Mouse (Mus musculus) heart, embryonic 13.5 days (tissue): Measurements from ENCODE around the gene Pomp. TPM values are rescaled to one million over a fixed set of nuclear protein-coding genes. Genes with fewer than 3 reads are reported as not detected.

ENCODE experiments used
- ATAC-seq: fragments of 200-750 bp; cut with Nextera tagmentation; 2 replicates; pipeline ENCODE4 v1.8.0; 2017; ENCODE audit warnings: moderate TSS enrichment; ENCODE audit not compliant: insufficient number of reproducible peaks, low FRiP score, low TSS enrichment; ENCODE audit errors: extremely low read depth
- H3K27ac ChIP-seq: fragments of 300-500 bp; sonication (generic); replicated peaks from 2 replicates; pipeline ENCODE4 v1.5.1; 2015; ENCODE audit warnings: moderate library complexity, mild to moderate bottlenecking, inconsistent platforms
- H3K27me3 ChIP-seq: fragments of 300-500 bp; sonication (generic); replicated peaks from 2 replicates; pipeline ENCODE4 v1.6.1; 2015; ENCODE audit warnings: mild to moderate bottlenecking, inconsistent platforms
- H3K36me3 ChIP-seq: fragments of 300-500 bp; sonication (generic); 2 replicates; pipeline ENCODE4 v1.6.1; 2015; ENCODE audit warnings: mild to moderate bottlenecking, inconsistent platforms
- H3K4me1 ChIP-seq: fragments of 300-500 bp; sonication (generic); 2 replicates; pipeline ENCODE4 v1.6.1; 2015; ENCODE audit warnings: inconsistent platforms
- H3K4me2 ChIP-seq: fragments of 300-500 bp; sonication (generic); 2 replicates; pipeline ENCODE4 v1.6.1; 2015; ENCODE audit warnings: inconsistent platforms, mild to moderate bottlenecking, moderate library complexity
- H3K4me3 ChIP-seq: fragments of 300-500 bp; sonication (generic); 2 replicates; pipeline ENCODE4 v1.5.1; 2015; ENCODE audit warnings: moderate library complexity, mild to moderate bottlenecking, inconsistent platforms
- H3K9ac ChIP-seq: fragments of 300-500 bp; sonication (generic); 2 replicates; pipeline ENCODE4 v1.6.1; 2015; ENCODE audit warnings: inconsistent platforms, mild to moderate bottlenecking, moderate library complexity
- H3K9me3 ChIP-seq: fragments of 300-500 bp; sonication (generic); 2 replicates; pipeline ENCODE4 v1.6.1; 2016; ENCODE audit warnings: inconsistent platforms
- WGBS: fragments of 180-500 bp; shearing (Covaris S2); methylation state at CpG from one replicate; pipeline ENCODE4 v1.1.7; 2015; ENCODE audit warnings: mixed read lengths; 5-methylcytosine and 5-hydroxymethylcytosine counted together
- polyA plus RNA-seq: library from polyadenylated mRNA; unstranded; fragments of >200 nt; fragmentation: Nextera tagmentation; extraction: Ambion mirVana; gene quantifications from 2 replicates; pipeline ENCODE4 v1.2.1, GENCODE M21; 2015

Gene Pomp
- polyA plus RNA-seq, 1 experiment from 2014 or later = 303 TPM

DNA sequence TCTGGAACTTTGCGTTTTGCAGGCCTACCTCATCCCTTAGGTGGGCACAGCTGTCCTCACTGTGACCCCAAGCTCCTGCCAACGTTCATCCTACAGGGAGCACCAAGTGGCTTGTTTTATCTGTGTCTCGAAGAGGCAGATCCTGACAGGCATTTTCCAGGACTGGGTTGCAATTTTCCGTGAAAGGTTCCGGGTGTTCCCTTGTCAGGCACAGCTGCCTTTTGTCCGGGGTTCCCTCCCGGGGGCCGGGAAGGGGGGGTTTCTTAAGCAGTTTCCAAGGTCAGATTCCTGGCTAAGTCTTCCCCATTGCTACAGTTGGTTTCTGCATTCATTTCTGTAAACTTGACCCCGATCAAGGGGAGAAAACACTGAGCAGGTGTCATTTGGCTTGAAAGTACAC, 34.2 kb upstream of the Pomp start:
- Histone ChIP-seq H3K4me1 (peaks cover 20% of the 10 kb centered on the region), H3K9me3 (no peaks in the 10 kb centered on the region), H3K36me3 (no peaks in the 10 kb centered on the region), H3K4me2 (peak overlapping the region; percentile 68), H3K27ac (0 out of 2 replicates have a peak overlapping the region, but pooled peaks have one; percentile 24), H3K9ac (peak overlapping the region; percentile 62), H3K4me3 (peak overlapping the region; percentile 40), H3K27me3 (no peaks in the 10 kb centered on the region)
- WGBS = 24% methylated on average over 9 of the region's 9 CpGs
- ATAC-seq = no peak

DNA sequence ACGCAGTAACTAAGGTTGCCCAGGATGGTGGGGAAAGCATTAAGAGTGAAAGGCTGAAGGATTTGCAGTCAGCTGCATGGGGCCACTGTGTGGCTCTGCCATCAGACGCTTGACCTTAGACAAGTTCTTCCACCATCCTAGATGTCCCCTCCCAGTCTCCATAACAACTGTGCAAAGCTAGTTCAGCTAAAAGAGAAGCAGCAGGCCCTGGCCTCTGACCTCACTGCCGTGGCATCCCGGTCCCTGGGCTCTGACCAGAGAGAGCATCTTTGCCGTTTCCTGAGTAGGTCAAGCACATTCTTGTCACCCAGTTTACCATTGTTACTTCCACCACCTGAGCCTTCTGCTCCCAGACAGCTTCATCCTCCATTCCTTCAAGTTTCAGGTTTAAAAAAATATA, 33.7 kb upstream of the Pomp start:
- ATAC-seq = no peak
- H3K36me3 ChIP-seq = no peaks in the 10 kb centered on the region
- H3K4me1 ChIP-seq = peaks cover 20% of the 10 kb centered on the region
- peak overlapping the region; percentile 68 for H3K4me2 ChIP-seq
- H3K9me3 ChIP-seq = no peaks in the 10 kb centered on the region
- H3K4me3 ChIP-seq = no peak overlapping the region
- 30% methylated on average over 5 of the region's 5 CpGs for WGBS
- no peaks in the 10 kb centered on the region for H3K27me3 ChIP-seq
- no peak overlapping the region for H3K9ac ChIP-seq
- no peak overlapping the region for H3K27ac ChIP-seq

DNA sequence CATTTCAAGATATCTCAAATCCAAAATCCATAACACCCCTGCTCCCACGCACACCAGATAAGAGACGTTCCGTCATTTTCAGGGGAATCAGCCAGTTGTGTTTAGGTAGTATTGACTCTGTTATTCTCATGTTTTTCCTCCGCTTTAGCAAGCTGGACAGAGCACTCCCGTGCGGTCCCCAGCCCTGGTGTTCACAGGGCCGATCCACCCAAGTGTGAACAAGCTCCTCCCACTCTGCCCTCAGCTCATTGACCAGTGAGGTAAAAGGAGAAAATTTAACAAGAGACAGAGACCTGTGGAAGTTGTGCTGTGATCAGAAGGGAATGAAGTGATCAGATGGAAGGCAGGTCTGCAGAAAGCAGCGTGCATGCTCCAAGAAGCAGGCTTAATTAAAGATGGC, 31.4 kb upstream of the Pomp start:
- Histone ChIP-seq H3K4me2 (no peak overlapping the region), H3K27me3 (no peaks in the 10 kb centered on the region), H3K4me1 (peaks cover 24% of the 10 kb centered on the region), H3K9ac (no peak overlapping the region), H3K27ac (no peak overlapping the region), H3K36me3 (no peaks in the 10 kb centered on the region), H3K4me3 (no peak overlapping the region), H3K9me3 (no peaks in the 10 kb centered on the region)
- WGBS = 80% methylated on average over 8 of the region's 8 CpGs
- ATAC-seq = no peak

DNA sequence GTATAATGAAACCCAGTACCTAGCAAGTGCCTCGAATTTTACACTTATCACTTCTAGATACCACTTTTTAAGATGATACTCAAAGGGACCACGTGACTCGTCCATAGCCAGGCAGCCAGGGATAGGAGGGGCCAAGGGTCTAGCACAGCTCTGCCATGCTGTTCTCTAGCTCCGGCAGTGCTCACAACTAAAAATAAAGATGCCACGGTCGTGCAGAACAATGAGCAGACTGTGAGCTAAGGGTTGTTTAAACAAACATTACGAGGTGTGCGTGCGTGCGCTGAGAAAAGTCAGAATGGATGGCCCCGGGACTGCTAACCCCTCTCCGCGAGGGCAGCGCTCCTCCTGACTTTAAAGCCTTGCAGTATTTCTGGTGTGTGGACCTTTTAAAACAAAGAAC, 27.4 kb upstream of the Pomp start:
- Histone ChIP-seq H3K27me3 (no peaks in the 10 kb centered on the region), H3K9ac (no peak overlapping the region), H3K36me3 (no peaks in the 10 kb centered on the region), H3K4me2 (peak overlapping the region; percentile 49), H3K4me1 (peaks cover 12% of the 10 kb centered on the region), H3K9me3 (no peaks in the 10 kb centered on the region), H3K4me3 (no peak overlapping the region), H3K27ac (no peak overlapping the region)
- 28% methylated on average over 14 of the region's 14 CpGs for WGBS
- no peak for ATAC-seq

DNA sequence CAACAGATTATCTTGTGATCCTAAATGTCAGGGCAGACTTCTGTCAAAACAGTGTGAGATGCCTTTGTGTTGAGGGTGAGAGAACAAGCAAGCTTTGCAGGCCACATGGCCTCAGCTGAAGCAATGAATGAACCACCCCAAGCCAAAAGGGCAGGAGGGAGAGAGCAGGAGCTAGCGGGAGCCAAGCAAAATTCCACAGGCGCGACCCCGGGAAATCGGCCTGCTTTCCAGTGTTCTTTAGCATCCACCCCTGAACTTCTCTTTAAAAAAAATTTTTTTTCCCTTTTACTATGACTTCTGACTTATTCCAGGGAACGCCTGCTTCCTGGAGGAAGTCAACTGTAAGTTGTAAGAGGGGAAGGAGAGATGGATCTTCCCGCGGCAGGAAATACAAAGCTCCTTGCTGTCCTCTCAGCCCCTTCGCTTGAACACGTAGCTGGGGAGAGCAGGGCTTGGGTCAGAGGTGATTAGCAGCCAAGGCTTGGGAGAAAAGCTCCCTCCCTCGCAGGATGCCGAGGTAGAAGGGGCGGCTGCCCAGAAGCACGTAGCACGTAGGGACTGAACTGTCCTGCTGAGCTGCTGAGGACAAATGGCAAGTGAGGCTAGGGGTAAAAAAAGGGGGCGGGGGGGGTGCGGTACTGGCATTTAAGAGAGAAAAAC, 25.3 kb upstream of the Pomp start:
- H3K4me3 ChIP-seq = no peak overlapping the region
- H3K9me3 ChIP-seq = no peaks in the 10 kb centered on the region
- H3K9ac ChIP-seq = peak overlapping the region; percentile 61; the same call in 1 of the 2 replicates
- no peak overlapping the region; the same call in 1 of the 2 replicates for H3K27ac ChIP-seq
- no peak for ATAC-seq
- 8% methylated on average over 17 of the region's 17 CpGs for WGBS
- no peaks in the 10 kb centered on the region for H3K27me3 ChIP-seq
- H3K4me2 ChIP-seq = peak overlapping the region; percentile 46
- peaks cover 12% of the 10 kb centered on the region for H3K4me1 ChIP-seq
- H3K36me3 ChIP-seq = no peaks in the 10 kb centered on the region

DNA sequence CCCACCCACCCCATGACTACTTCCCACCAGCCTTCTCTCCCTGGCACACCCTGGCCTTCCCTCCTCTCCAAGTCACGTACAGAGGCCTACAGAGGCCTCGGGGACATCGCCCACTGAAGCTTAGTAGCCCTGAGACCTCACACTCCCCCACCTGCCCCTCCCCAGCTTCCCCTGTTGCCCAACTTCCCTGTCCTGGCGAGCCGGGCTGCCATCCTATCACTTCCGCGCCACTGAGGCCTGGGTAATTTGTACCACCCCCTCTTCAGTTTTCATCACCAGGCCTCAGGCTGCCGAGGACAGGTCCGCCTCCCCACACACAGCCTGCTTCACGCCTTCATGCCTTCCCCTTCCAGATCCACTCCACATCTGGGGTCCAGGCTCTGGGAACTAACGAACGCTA, 20.8 kb upstream of the Pomp start:
- WGBS = 61% methylated on average over 12 of the region's 12 CpGs
- Histone ChIP-seq H3K27me3 (no peaks in the 10 kb centered on the region), H3K4me3 (no peak overlapping the region), H3K4me1 (peaks cover 8% of the 10 kb centered on the region), H3K4me2 (no peak overlapping the region), H3K9ac (no peak overlapping the region), H3K27ac (no peak overlapping the region), H3K9me3 (no peaks in the 10 kb centered on the region), H3K36me3 (no peaks in the 10 kb centered on the region)
- no peak for ATAC-seq

DNA sequence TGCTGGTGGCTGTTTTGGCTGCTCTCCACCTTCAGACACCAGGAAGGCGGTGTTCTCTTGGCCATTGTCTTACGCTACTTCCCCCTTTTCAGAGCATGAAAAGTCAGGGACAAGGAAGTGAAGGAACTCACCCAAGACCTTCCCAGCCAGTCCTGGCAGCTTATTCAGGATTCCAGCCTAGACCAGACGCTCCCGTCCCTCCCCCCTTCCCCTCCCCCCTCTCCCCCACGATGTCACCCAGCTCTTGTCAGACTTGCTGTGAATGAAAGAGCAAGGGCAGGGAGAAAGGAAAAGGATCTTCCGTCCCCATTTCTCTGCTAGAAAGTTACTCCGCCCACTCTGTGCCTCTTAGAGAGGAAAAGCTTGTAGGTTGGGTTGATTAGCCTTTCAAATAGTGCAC, 16.9 kb upstream of the Pomp start:
- H3K36me3 ChIP-seq = no peaks in the 10 kb centered on the region
- no peak overlapping the region for H3K4me3 ChIP-seq
- H3K4me1 ChIP-seq = peaks cover 13% of the 10 kb centered on the region; the same call in 1 of the 2 replicates
- H3K27ac ChIP-seq = no peak overlapping the region
- no peaks in the 10 kb centered on the region for H3K27me3 ChIP-seq
- no peak overlapping the region for H3K9ac ChIP-seq
- no peak overlapping the region for H3K4me2 ChIP-seq
- 61% methylated on average over 6 of the region's 7 CpGs for WGBS
- no peaks in the 10 kb centered on the region for H3K9me3 ChIP-seq
- no peak for ATAC-seq

DNA sequence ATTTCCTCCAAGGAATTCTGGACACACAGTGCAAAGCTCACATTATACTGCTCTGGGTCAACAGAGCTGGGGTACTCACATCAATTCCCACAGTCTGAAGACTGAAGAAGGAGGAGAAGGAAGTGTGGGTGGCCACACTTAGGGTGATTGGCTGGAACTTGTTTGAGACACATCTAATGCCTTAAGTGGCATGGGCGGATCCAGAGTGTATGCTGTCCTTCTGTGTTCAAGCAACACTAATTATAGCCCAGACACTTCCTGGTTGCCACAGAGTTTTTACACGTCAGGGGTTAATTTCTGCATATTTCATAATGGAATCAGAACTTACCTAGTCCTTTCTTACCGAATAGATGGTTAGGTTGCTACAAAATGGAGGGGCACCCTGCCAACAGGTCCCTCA, 14.9 kb upstream of the Pomp start:
- WGBS = 49% methylated on average over 3 of the region's 3 CpGs
- Histone ChIP-seq H3K36me3 (no peaks in the 10 kb centered on the region), H3K27ac (no peak overlapping the region), H3K9ac (no peak overlapping the region), H3K9me3 (no peaks in the 10 kb centered on the region), H3K4me1 (peaks cover 23% of the 10 kb centered on the region), H3K4me2 (no peak overlapping the region), H3K4me3 (no peak overlapping the region), H3K27me3 (no peaks in the 10 kb centered on the region)
- no peak for ATAC-seq

DNA sequence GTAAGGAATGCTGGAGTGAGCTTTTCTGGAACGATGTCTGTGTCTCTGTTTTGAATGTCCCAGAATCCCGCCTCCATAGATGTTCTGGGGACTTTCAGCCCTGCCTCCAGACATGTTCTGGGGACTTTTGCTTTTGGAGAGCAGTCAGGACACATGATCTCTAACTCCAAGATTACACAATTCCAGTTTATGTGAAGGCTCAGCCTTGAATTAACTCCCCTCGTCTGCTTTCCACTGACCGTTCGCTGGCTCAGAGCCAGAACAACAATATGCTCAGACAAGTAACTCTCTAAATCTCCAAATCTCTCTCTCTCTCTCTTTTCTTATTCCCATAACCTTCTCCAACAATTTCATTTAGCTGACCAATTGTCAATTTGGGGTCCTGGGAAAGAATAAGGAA, 12.9 kb upstream of the Pomp start:
- no peak overlapping the region for H3K9ac ChIP-seq
- no peak overlapping the region for H3K4me3 ChIP-seq
- 55% methylated on average over 5 of the region's 5 CpGs for WGBS
- H3K4me2 ChIP-seq = no peak overlapping the region
- ATAC-seq = no peak
- H3K27me3 ChIP-seq = no peaks in the 10 kb centered on the region
- H3K27ac ChIP-seq = no peak overlapping the region
- peaks cover 34% of the 10 kb centered on the region for H3K4me1 ChIP-seq
- H3K9me3 ChIP-seq = no peaks in the 10 kb centered on the region
- H3K36me3 ChIP-seq = no peaks in the 10 kb centered on the region

DNA sequence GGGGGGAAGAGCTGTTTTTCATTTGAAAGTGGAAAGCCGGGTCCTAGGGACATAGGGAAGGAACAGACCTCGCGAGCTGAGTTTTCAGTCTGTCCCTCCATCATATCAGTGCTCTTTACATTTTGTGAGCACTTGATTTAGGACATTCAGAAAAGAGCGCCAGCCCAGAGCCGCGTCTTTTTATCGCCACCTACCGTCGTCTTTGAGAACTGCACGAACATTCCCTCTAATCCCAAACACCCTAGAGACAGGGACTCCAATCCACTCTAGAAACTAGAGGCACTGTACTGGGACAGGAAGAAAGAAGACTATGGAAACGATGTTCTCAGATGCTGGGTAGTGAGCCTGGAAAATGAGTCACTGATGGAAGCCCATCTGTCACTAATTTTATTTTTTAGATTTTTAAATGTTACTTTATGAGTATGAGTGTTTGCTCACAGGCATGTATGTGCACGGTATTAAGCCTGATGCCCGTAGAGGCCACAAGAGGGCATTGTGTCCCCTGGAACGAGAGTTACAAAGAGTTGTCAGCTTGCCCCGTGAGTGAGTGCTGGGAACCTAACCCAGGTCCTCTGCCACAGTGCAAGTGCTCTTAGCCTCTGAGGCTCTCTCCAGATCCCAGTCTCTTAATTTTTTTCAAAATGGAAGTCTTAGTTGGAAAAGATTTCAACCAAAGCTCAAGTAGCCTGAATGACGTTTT, 11.9 kb upstream of the Pomp start:
- H3K4me2 ChIP-seq = peak overlapping the region; percentile 46; the same call in 1 of the 2 replicates
- 22% methylated on average over 16 of the region's 16 CpGs for WGBS
- no peaks in the 10 kb centered on the region for H3K27me3 ChIP-seq
- H3K4me3 ChIP-seq = no peak overlapping the region
- ATAC-seq = no peak
- peaks cover 34% of the 10 kb centered on the region for H3K4me1 ChIP-seq
- no peak overlapping the region for H3K27ac ChIP-seq
- H3K9me3 ChIP-seq = no peaks in the 10 kb centered on the region
- no peaks in the 10 kb centered on the region for H3K36me3 ChIP-seq
- H3K9ac ChIP-seq = no peak overlapping the region

DNA sequence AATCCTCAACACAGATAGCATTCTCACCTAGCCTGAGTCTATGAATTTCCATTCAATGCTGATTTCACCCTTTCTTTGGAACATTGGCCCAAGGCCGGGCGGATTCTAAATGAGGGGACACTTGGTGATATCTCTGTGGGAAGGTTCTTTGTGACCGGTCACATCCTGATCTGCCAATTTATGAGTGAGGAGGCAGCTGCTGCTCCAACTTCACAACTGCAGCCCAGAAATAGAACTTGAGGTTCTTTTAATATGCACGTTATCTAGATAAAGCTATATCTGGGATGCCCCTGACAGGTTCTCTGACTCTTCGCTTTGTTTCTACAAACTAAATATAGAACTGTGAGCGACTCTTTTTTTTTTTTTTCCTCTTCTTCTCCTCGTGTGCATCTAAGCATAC, 10.1 kb upstream of the Pomp start:
- Histone ChIP-seq H3K27me3 (no peaks in the 10 kb centered on the region), H3K27ac (peak overlapping the region; percentile 63), H3K4me3 (0 out of 2 replicates have a peak overlapping the region, but pooled peaks have one; percentile 6), H3K36me3 (no peaks in the 10 kb centered on the region), H3K4me2 (peak overlapping the region; percentile 47), H3K9me3 (no peaks in the 10 kb centered on the region), H3K4me1 (peaks cover 32% of the 10 kb centered on the region), H3K9ac (peak overlapping the region; percentile 56; the same call in 1 of the 2 replicates)
- ATAC-seq = no peak
- 17% methylated on average over 7 of the region's 7 CpGs for WGBS

DNA sequence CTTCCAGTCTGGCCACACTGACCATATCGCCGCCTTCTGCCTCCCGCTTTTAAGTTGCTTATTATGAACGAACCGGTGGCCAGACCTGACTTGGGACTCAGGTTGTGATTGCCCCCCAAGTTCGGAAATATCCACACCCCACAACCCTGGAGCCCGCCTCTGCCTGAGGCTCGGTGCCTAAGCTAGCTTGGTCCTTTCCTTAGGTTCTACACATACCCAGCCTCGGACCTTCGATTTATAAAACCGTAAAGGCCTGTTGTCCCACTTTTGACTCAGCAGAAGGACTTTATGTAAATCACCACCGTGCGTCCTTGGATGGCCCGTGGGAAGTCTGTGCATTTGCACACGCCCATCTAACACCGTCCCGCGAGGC, 199 bp upstream of the Pomp start:
- under 1% methylated on average over 18 of the region's 18 CpGs for WGBS
- Histone ChIP-seq H3K9me3 (no peaks in the 10 kb centered on the region; the same call in 1 of the 2 replicates), H3K27ac (peak overlapping the region; percentile 86), H3K4me2 (peak overlapping the region; percentile 97), H3K27me3 (no peaks in the 10 kb centered on the region), H3K4me1 (peaks cover 22% of the 10 kb centered on the region), H3K4me3 (peak overlapping the region; percentile 99), H3K9ac (peak overlapping the region; percentile 94), H3K36me3 (peaks cover 30% of the 10 kb centered on the region)
- no peak for ATAC-seq
